Mouse (Mus musculus): ENCODE data around the gene Shox2. TPM values are rescaled to one million over a fixed set of nuclear protein-coding genes. Genes with fewer than 3 reads are reported as not detected.

Gene Shox2
- polyA plus RNA-seq, 1 experiment from 2014 or later = 6.3 TPM

- Histone ChIP-seq H3K4me1 (replicated peaks) (no peaks in the 10 kb centered on the region), H3K27ac (ENCODE audit: poor library complexity, severe bottlenecking) (no peak overlapping the region), H3K4me3 (no peak overlapping the region), H3K36me3 (no peaks in the 10 kb centered on the region), H3K27me3 (replicated peaks) (no peaks in the 10 kb centered on the region), H3K4me2 (no peak overlapping the region), H3K9ac (no peak overlapping the region), H3K9me3 (replicated peaks) (no peaks in the 10 kb centered on the region)
- ATAC-seq (ENCODE audit: insufficient number of reproducible peaks, low FRiP score) = no peak
- 74% methylated on average over 10 of the region's 10 CpGs for WGBS
Measured at GRCm38 (mm10) chr3:66939675-66940074, 41.9 kb downstream of the Shox2 start.

GRCm38 (mm10) chr3:66922436-66922835, 59.1 kb downstream of the Shox2 start:
- no peaks in the 10 kb centered on the region for H3K4me1 ChIP-seq (replicated peaks)
- no peak overlapping the region for H3K4me3 ChIP-seq
- no peak overlapping the region for H3K9ac ChIP-seq
- peaks cover 9% of the 10 kb centered on the region for H3K9me3 ChIP-seq (replicated peaks)
- no peak overlapping the region for H3K4me2 ChIP-seq
- no peaks in the 10 kb centered on the region for H3K36me3 ChIP-seq
- no peaks in the 10 kb centered on the region for H3K27me3 ChIP-seq (replicated peaks)
- H3K27ac ChIP-seq (ENCODE audit: poor library complexity, severe bottlenecking) = no peak overlapping the region
- no peak for ATAC-seq (ENCODE audit: insufficient number of reproducible peaks, low FRiP score)
- 78% methylated on average over 3 of the region's 3 CpGs for WGBS

Other genes starting within 250 kb of the Shox2 start
- gene Rsrc1, start 381 bp downstream of the Shox2 start, polyA plus RNA-seq (2016; fragmentation: Nextera tagmentation; extraction: Ambion mirVana) = 26.3 and 29.4 TPM in 2 replicates